Mouse (Mus musculus) lung, postnatal 0 days (tissue): ENCODE measurements around the gene Vmn1r221.
"Not testable (repeated sequence)": the region's sequence is repeated elsewhere in the genome, so short reads cannot be mapped to it uniquely, and the experiment has no call there.

Experiments
- CTCF ChIP-seq: IDR thresholded peaks from 2 replicates; pipeline ENCODE4 v1.5.1; 2016; ENCODE audit warnings: antibody characterized with exemption, mild to moderate bottlenecking
- EP300 ChIP-seq: IDR thresholded peaks from 2 replicates; pipeline ENCODE4 v1.6.1; 2016; ENCODE audit warnings: antibody characterized with exemption, mild to moderate bottlenecking, control low read depth

GRCm38 (mm10) chr13:23203885-23204284 is 10.0 kb upstream of the Vmn1r221 start:
- not testable (repeated sequence) for TF ChIP-seq CTCF, EP300
